Mouse (Mus musculus) heart, adult 2 months (tissue): Measurements from ENCODE around the gene Hist1h4i. TPM values are rescaled to one million over a fixed set of nuclear protein-coding genes. Genes with fewer than 3 reads are reported as not detected.
A peak's percentile ranks its signal among the peaks of the same experiment; 100 is the strongest.
"Not testable (repeated sequence)": the region's sequence is repeated elsewhere in the genome, so short reads cannot be mapped to it uniquely, and the experiment has no call there.

Source experiments
- DNase-seq, 2 experiments: peaks; one replicate each; pipeline ENCODE4 v3.0.0; 2021
- H3K27ac ChIP-seq: fragments of 200-600 bp; 2 replicates; pipeline ENCODE4 v1.8.1; 2022
- H3K27me3 ChIP-seq: fragments of 200-500 bp; 2 replicates; pipeline ENCODE4 v1.6.1; 2012; ENCODE audit warnings: mild to moderate bottlenecking, low read length, inconsistent platforms, mixed read lengths; ENCODE audit not compliant: control insufficient read depth, insufficient read depth
- H3K36me3 ChIP-seq: fragments of 200-500 bp; 2 replicates; pipeline ENCODE4 v1.6.1; 2012; ENCODE audit warnings: low read length, inconsistent platforms; ENCODE audit not compliant: control insufficient read depth, insufficient read depth
- H3K4me1 ChIP-seq: fragments of 200-500 bp; 2 replicates; pipeline ENCODE4 v1.6.1; 2011; ENCODE audit warnings: low read length; ENCODE audit not compliant: control insufficient read depth, insufficient read depth
- H3K4me3 ChIP-seq: fragments of 200-600 bp; 2 replicates; pipeline ENCODE4 v1.8.1; 2022
- H3K79me2 ChIP-seq: fragments of 200-500 bp; replicated peaks from 2 replicates; pipeline ENCODE4 v1.6.1; 2012; ENCODE audit warnings: mild to moderate bottlenecking, inconsistent platforms, low read length, moderate library complexity, mixed read lengths; ENCODE audit not compliant: control insufficient read depth, insufficient read depth
- H3K9ac ChIP-seq: fragments of 200-500 bp; 2 replicates; pipeline ENCODE4 v1.6.1; 2012; ENCODE audit warnings: low read depth, mild to moderate bottlenecking, control low read depth, inconsistent platforms, low read length, mixed read lengths
- CTCF ChIP-seq: fragments of 200-600 bp; IDR thresholded peaks from 2 replicates; pipeline ENCODE4 v1.8.1; 2022; ENCODE audit warnings: antibody characterized with exemption, mild to moderate bottlenecking, moderate library complexity
- EP300 ChIP-seq: fragments of 200-500 bp; IDR thresholded peaks from 2 replicates; pipeline ENCODE4 v1.6.1; 2011; ENCODE audit warnings: low read depth, low read length, control low read depth; ENCODE audit not compliant: insufficient read depth
- POLR2A ChIP-seq: fragments of 200-500 bp; IDR thresholded peaks from 2 replicates; pipeline ENCODE4 v1.6.1; 2011; ENCODE audit warnings: mild to moderate bottlenecking, low read depth, low read length, control low read depth; ENCODE audit not compliant: insufficient read depth
- WGBS: fragments of 180-500 bp; shearing (Covaris S2); methylation state at CpG from one replicate; pipeline ENCODE4 v1.1.7; 2018; 5-methylcytosine and 5-hydroxymethylcytosine counted together
- intact Hi-C: fragments of 180-260 bp; cut with DNase I; formaldehyde crosslinking; loops from one replicate; pipeline ENCODE4 v1.15.1; 2025
- long read RNA-seq: library from polyadenylated mRNA; stranded (forward); transcript quantifications from one replicate; pipeline ENCODE4 v2.0.0, GENCODE M21; 2021
- polyA plus RNA-seq: library from polyadenylated mRNA; depleted of rRNA; stranded (reverse); fragments of >200 nt; gene quantifications from 2 replicates; pipeline ENCODE4 v1.2.3, GENCODE M21; 2012; rRNA removed
- total RNA-seq, 2 experiments: library from RNA; stranded (reverse); gene quantifications; 2 replicates each; pipeline ENCODE4 v1.2.3; 2021

Gene Hist1h4i
- total RNA-seq (10 to 100 TPM; 11.9 to 18.1 TPM), polyA plus RNA-seq (5.8 and 8.3 TPM in 2 replicates)
- long read RNA-seq, partial matches to known transcripts, result 0 of 1 reads
- long read RNA-seq, other reads (novel, unspliced or antisense), result 0 of 1 reads

- not testable (repeated sequence) for H3K79me2 ChIP-seq, H3K36me3 ChIP-seq, H3K4me1 ChIP-seq, H3K27me3 ChIP-seq
- Histone ChIP-seq H3K9ac (peak within 1 kb of the TSS; percentile 65), H3K27ac (peak within 1 kb of the TSS; percentile 44; the same call in 1 of the 2 replicates), H3K4me3 (peak within 1 kb of the TSS; percentile 53)
- WGBS, result under 1% methylated on average over 24 of the region's 27 CpGs
- TF ChIP-seq EP300 (peak; percentile 95), POLR2A (peak; percentile 97)
- intact Hi-C loops, result loop anchor here (2.0 to 10.0 kb wide), 7 partner anchors 264 to 1706 kb away; partner anchors contain the start of genes Hist1h1e, Hist1h2ai, Hist1h2ak and Hist1h2bb
- peak; percentile 93 to 97 for DNase-seq
Measured at GRCm38 (mm10) chr13:22041142-22041536, at the start of gene Hist1h4i. TSS of gene Hist1h4i (minus strand) at chr13:22041362.

DNA sequence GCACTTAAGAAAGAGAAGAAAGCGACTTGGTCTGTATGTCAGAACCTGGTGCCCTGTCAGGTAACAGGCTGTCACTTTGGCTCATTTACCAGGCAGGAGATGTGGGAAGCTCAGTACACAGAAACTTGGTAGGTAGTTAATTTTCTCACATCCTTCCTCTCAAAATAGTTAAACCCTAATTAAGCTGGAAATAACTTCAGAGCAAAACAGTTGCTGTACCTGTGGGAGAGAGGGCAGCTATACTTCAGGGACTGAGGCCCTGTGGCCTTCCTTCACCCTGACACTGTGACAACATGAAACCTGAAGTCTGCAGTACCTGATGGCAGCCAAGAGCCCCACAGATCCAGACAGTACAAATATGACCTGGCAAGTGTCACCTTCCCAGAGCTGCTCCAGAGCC is 43.0 kb upstream of the Hist1h4i start, which contains the start of gene Vmn1r188:
Gene Vmn1r188, plus strand, starts transcription at position 301 of the 400 bp plus-strand sequence.
- intact Hi-C loops, H3K4me3 ChIP-seq, H3K9ac ChIP-seq, DNase-seq, H3K27ac ChIP-seq, H3K79me2 ChIP-seq, H3K27me3 ChIP-seq, H3K4me1 ChIP-seq, H3K36me3 ChIP-seq: not testable (repeated sequence)
- 78% methylated on average over 1 of the region's 1 CpGs for WGBS

DNA sequence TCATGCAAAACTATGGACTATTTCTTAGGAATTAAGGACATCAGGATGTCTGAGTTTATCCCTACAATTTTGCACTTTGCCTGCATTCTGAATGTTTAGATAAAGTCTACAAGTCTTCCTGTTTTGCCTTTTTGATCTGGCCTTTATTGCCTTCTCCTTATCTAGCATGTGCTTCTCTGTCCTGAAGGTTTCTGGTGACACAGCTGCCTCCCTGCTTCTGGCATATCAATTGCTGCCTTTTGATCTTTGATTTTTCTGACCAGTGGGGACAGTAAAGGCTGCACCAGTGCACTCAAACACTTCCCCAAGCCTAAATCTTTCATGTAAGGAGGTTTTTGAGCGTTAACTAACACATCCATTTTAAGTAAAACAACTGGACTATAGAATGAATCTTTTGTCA is 22.3 kb upstream of the Hist1h4i start:
- H3K4me1 ChIP-seq, result no peaks in the 10 kb centered on the region
- intact Hi-C loops, result no loop called here
- H3K79me2 ChIP-seq, result no peaks in the 10 kb centered on the region

GRCm38 (mm10) chr13:22061422-22061821 is 20.3 kb upstream of the Hist1h4i start:
- Histone ChIP-seq H3K79me2 (no peaks in the 10 kb centered on the region), H3K4me1 (no peaks in the 10 kb centered on the region), H3K27me3 (no peaks in the 10 kb centered on the region), H3K27ac (no peak overlapping the region), H3K9ac (no peak overlapping the region), H3K36me3 (no peaks in the 10 kb centered on the region), H3K4me3 (no peak overlapping the region)
- intact Hi-C loops, result no loop called here
- 63% methylated on average over 1 of the region's 1 CpGs for WGBS
- DNase-seq, result no peak
- TF ChIP-seq EP300, result no peak
- no peak for TF ChIP-seq POLR2A
- no peak for TF ChIP-seq CTCF

More for the DNA sequence above, 22.3 kb upstream of the Hist1h4i start:
- Histone ChIP-seq H3K36me3 (no peaks in the 10 kb centered on the region), H3K9ac (no peak overlapping the region), H3K27ac (no peak overlapping the region), H3K4me3 (no peak overlapping the region), H3K27me3 (no peaks in the 10 kb centered on the region)
- TF ChIP-seq POLR2A, result no peak
- WGBS, result 36% methylated on average over 1 of the region's 1 CpGs
- no peak for DNase-seq

- no peak for DNase-seq
- 88% methylated on average over 1 of the region's 1 CpGs for WGBS
- Histone ChIP-seq H3K79me2 (no peaks in the 10 kb centered on the region), H3K4me1 (peaks cover 2% of the 10 kb centered on the region; the same call in 1 of the 2 replicates), H3K4me3 (no peak overlapping the region), H3K36me3 (no peaks in the 10 kb centered on the region), H3K9ac (no peak overlapping the region), H3K27me3 (no peaks in the 10 kb centered on the region), H3K27ac (no peak overlapping the region)
- intact Hi-C loops, result no loop called here
- TF ChIP-seq CTCF (no peak), EP300 (no peak)
Measured at GRCm38 (mm10) chr13:22053754-22054153, 12.6 kb upstream of the Hist1h4i start.

- Histone ChIP-seq H3K27me3 (no peaks in the 10 kb centered on the region), H3K9ac (no peak overlapping the region), H3K4me3 (peak overlapping the region; percentile 53), H3K36me3 (no peaks in the 10 kb centered on the region), H3K4me1 (peaks cover 2% of the 10 kb centered on the region; the same call in 1 of the 2 replicates), H3K27ac (peak overlapping the region; percentile 57), H3K79me2 (no peaks in the 10 kb centered on the region)
- DNase-seq, result no peak
- TF ChIP-seq CTCF (no peak), POLR2A (no peak), EP300 (no peak)
- intact Hi-C loops, result no loop called here
- WGBS, result 14% methylated on average over 5 of the region's 5 CpGs
Measured at GRCm38 (mm10) chr13:22051523-22051859, 10.3 kb upstream of the Hist1h4i start.
